ENCODE assay signal across 8 mouse cellular contexts in genomic region chr3:101376538-101377247, GRCm38 (mm10). TPM values are rescaled to one million over a fixed set of nuclear protein-coding genes. Genes with fewer than 3 reads are reported as not detected.
A peak's percentile ranks its signal among the peaks of the same experiment; 100 is the strongest.
DNase-seq lines count a peak whose midpoint lies in the region; ATAC-seq lines count a peak whose summit lies in the region.

Gene Igsf3 (plus strand): TSS chr3:101377083.

- no peaks in the 10 kb centered on the region; the same call in 1 of the 2 replicates for H3K27me3 ChIP-seq in hindbrain, embryonic 12.5 days

- peak within 1 kb of the TSS; percentile 91 for H3K9ac ChIP-seq in hindbrain, embryonic 12.5 days

- DNase-seq in NIH3T3 (ENCODE audit: low read depth): peak; percentile 75
- DNase-seq in cerebellum, adult 8-10 months: peak; percentile 35
- DNase-seq in forelimb bud, embryonic 11.5 days (ENCODE audit: low read depth, low spot score): peak; percentile 83
- DNase-seq in layer of hippocampus, postnatal 36 days: peak; percentile 63 to 64
- peak; percentile 80 for DNase-seq in lung, postnatal 14 days
- DNase-seq in retina, postnatal 7 days (ENCODE audit: low read depth, low spot score): peak; percentile 57
- DNase-seq in urinary bladder, adult 18-20 months (ENCODE audit: low spot score in 2 of 2): peak; percentile 73 to 79

- no peaks in the 10 kb centered on the region for H3K9me3 ChIP-seq in hindbrain, embryonic 12.5 days (replicated peaks)

- H3K27ac ChIP-seq in hindbrain, embryonic 12.5 days: peak within 1 kb of the TSS; percentile 83

- H3K4me1 ChIP-seq in hindbrain, embryonic 12.5 days: peaks cover 39% of the 10 kb centered on the region

- WGBS in hindbrain, embryonic 12.5 days: 2% methylated on average over 48 of the region's 56 CpGs

- H3K36me3 ChIP-seq in hindbrain, embryonic 12.5 days: no peaks in the 10 kb centered on the region

- peak; percentile 90 for ATAC-seq in hindbrain, embryonic 12.5 days (ENCODE audit: low FRiP score)

- H3K4me3 ChIP-seq in hindbrain, embryonic 12.5 days: peak within 1 kb of the TSS; percentile 88

- H3K4me2 ChIP-seq in hindbrain, embryonic 12.5 days (replicated peaks): peak within 1 kb of the TSS; percentile 69

RNA-seq across cellular contexts. Expression of gene Igsf3, which starts in this region (rescaled TPM):
- polyA plus RNA-seq in hindbrain, embryonic 12.5 days (2016; fragmentation: Nextera tagmentation; extraction: Ambion mirVana): 61.9 and 66.4 TPM in 2 replicates
- 10 to 100 TPM; 17.0 to 20.6 TPM for total RNA-seq in layer of hippocampus, postnatal 36 days (2021)

Comparison
In these comparisons a context has a peak if more than half of its experiments do, and no peak if none do; other contexts are left out.
1. Peak in every context shown above with its lines: DNase-seq, ATAC-seq, H3K4me3 ChIP-seq and H3K27ac ChIP-seq.